Mouse (Mus musculus) ZHBTc4 (cell line): ENCODE data around the gene Nkpd1.
A peak's percentile ranks its signal among the peaks of the same experiment; 100 is the strongest.

ENCODE experiments used
- DNase-seq: peaks from one replicate; pipeline ENCODE4 v3.0.0-alpha.2; 2011; ENCODE audit warnings: low read depth, low spot score

The Nkpd1 gene

GRCm38 (mm10) chr7:19546007-19546406 is 28.4 kb downstream of the Nkpd1 start:
- DNase-seq = no peak

- DNase-seq = no peak
These were observed 29.8 kb downstream of the Nkpd1 start for GRCm38 (mm10) chr7:19547344-19547969.

- DNase-seq = no peak
These were observed 31.8 kb downstream of the Nkpd1 start for GRCm38 (mm10) chr7:19549394-19549793.

- no peak for DNase-seq
These were observed 34.0 kb downstream of the Nkpd1 start for GRCm38 (mm10) chr7:19551634-19552033.

GRCm38 (mm10) chr7:19552443-19552842 is 34.8 kb downstream of the Nkpd1 start:
- no peak for DNase-seq

- no peak for DNase-seq
These were observed 36.5 kb downstream of the Nkpd1 start for GRCm38 (mm10) chr7:19554168-19554567.

GRCm38 (mm10) chr7:19557086-19557485 is 39.4 kb downstream of the Nkpd1 start:
- no peak for DNase-seq

- no peak for DNase-seq
These were observed 40.6 kb downstream of the Nkpd1 start for GRCm38 (mm10) chr7:19557982-19558900.

- peak; percentile 66 for DNase-seq
These were observed 41.3 kb downstream of the Nkpd1 start for GRCm38 (mm10) chr7:19558965-19559364.

GRCm38 (mm10) chr7:19560491-19561260 is 43.0 kb downstream of the Nkpd1 start:
- DNase-seq = no peak

- no peak for DNase-seq
These were observed 43.8 kb downstream of the Nkpd1 start for GRCm38 (mm10) chr7:19561431-19561764.

- peak; percentile 96 for DNase-seq
These were observed 44.4 kb downstream of the Nkpd1 start for GRCm38 (mm10) chr7:19561765-19562642.

- no peak for DNase-seq
These were observed 45.2 kb downstream of the Nkpd1 start, which contains the start of gene Ppp1r37 for GRCm38 (mm10) chr7:19562643-19563410. TSS of gene Ppp1r37 (minus strand) at chr7:19563076.

- DNase-seq = no peak
These were observed 46.2 kb downstream of the Nkpd1 start for GRCm38 (mm10) chr7:19563884-19564283.

GRCm38 (mm10) chr7:19564455-19564854 is 46.8 kb downstream of the Nkpd1 start:
- peak; percentile 66 for DNase-seq

GRCm38 (mm10) chr7:19565803-19566202 is 48.2 kb downstream of the Nkpd1 start:
- DNase-seq = no peak

- no peak for DNase-seq
These were observed 49.8 kb downstream of the Nkpd1 start for GRCm38 (mm10) chr7:19567426-19567825.

GRCm38 (mm10) chr7:19569647-19570046 is 52.0 kb downstream of the Nkpd1 start:
- peak; percentile 81 for DNase-seq

- DNase-seq = peak; percentile 93
These were observed 55.5 kb downstream of the Nkpd1 start for GRCm38 (mm10) chr7:19572926-19573775.
